8 mouse cellular contexts compared by ENCODE assay signal in the genomic region with DNA sequence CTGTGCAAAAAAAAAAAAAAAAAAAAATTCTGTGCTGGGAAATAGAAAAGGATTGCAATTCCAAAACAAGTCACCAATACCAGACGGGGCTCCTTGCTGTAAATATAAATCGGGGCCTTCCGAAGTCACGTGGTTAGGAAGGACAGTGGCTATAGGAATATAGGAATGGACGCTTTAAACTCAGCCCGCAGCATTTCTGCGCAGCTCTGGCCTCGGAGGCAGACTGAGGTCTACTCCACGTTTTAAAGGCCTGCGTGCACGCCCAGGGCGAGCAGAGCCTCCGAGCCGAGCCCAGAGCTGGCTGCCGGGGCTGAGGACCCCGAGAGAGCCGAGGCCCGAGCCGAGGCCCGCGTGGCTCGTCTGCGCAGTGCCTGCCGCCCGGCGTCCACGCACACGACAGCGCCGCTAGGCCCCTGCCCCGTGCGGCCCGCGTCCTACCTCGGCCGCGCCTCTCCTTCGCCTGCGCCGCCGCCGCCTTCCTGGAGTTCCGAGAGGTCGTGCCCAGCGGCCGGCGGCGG. TPM values are rescaled to one million over a fixed set of nuclear protein-coding genes. Genes with fewer than 3 reads are reported as not detected.
DNase-seq lines count a peak whose midpoint lies in the region; ATAC-seq and TF ChIP-seq lines count a peak whose summit lies in the region.

No protein-coding gene starts in this region.

- in situ Hi-C loops in ES-E14 (cut with MboI; ENCODE audit: low sequenced_read_pairs in 2 of 2, unreplicated experiment in 2 of 2) = no loop called here

- peaks cover 0 to 3% of the 10 kb centered on the region in 2 experiments; a peak in 1 of 4 replicates for H3K4me1 ChIP-seq in ES-E14 (ENCODE audit: control insufficient read depth in 2 of 2, insufficient read depth in 2 of 2, low read length in 2 of 2, poor library complexity in 1 of 2)
- no peaks in the 10 kb centered on the region for H3K4me1 ChIP-seq in embryonic facial prominence, embryonic 11.5 days (ENCODE audit: control insufficient read depth, insufficient read depth, low read length)
- peaks cover 13% of the 10 kb centered on the region for H3K4me1 ChIP-seq in intestine, embryonic 14.5 days (replicated peaks; ENCODE audit: control insufficient read depth, insufficient read depth, low read length)
- peaks cover 12% of the 10 kb centered on the region for H3K4me1 ChIP-seq in midbrain, embryonic 13.5 days (replicated peaks)

- peak overlapping the region; percentile 82 for H3K4me2 ChIP-seq in embryonic facial prominence, embryonic 11.5 days (ENCODE audit: low read depth, low read length)
- peak overlapping the region; percentile 67 for H3K4me2 ChIP-seq in intestine, embryonic 14.5 days (ENCODE audit: low read length)
- peak overlapping the region; percentile 79 for H3K4me2 ChIP-seq in midbrain, embryonic 13.5 days (replicated peaks)

- H3K27ac ChIP-seq in ES-E14 (ENCODE audit: insufficient read depth, low read depth, low read length, poor library complexity, severe bottlenecking) = peak overlapping the region; percentile 76
- peak overlapping the region; percentile 65 for H3K27ac ChIP-seq in embryonic facial prominence, embryonic 11.5 days (replicated peaks; ENCODE audit: low read depth, low read length)
- peak overlapping the region; percentile 94 for H3K27ac ChIP-seq in intestine, embryonic 14.5 days (ENCODE audit: low read depth)
- peak overlapping the region; percentile 89 for H3K27ac ChIP-seq in midbrain, embryonic 13.5 days

- peaks cover 2% of the 10 kb centered on the region; the same call in 1 of the 2 replicates for H3K36me3 ChIP-seq in ES-E14 (ENCODE audit: control insufficient read depth, insufficient read depth, low read length, poor library complexity, severe bottlenecking)
- no peaks in the 10 kb centered on the region for H3K36me3 ChIP-seq in embryonic facial prominence, embryonic 11.5 days (replicated peaks; ENCODE audit: control insufficient read depth, insufficient read depth, low read depth, low read length)
- peaks cover 16% of the 10 kb centered on the region for H3K36me3 ChIP-seq in intestine, embryonic 14.5 days (ENCODE audit: control insufficient read depth, insufficient read depth, low read length)
- peaks cover 2% of the 10 kb centered on the region; the same call in 1 of the 2 replicates for H3K36me3 ChIP-seq in midbrain, embryonic 13.5 days

- ATAC-seq in embryonic facial prominence, embryonic 11.5 days (replicated peaks; ENCODE audit: insufficient number of reproducible peaks, low FRiP score, low TSS enrichment, low read depth) = peak; percentile 82
- peak; percentile 84 for ATAC-seq in intestine, embryonic 14.5 days (replicated peaks; ENCODE audit: low FRiP score, low TSS enrichment, low read depth)
- peak; percentile 87 for ATAC-seq in midbrain, embryonic 13.5 days

- peak; percentile 32 for DNase-seq in kidney, adult 9 months
- no peak for DNase-seq in kidney, postnatal 25 days
- DNase-seq in ES-E14 (ENCODE audit: low read depth, low spot score) = peak; percentile 13
- peak; percentile 66 for DNase-seq in embryonic facial prominence, embryonic 11.5 days (ENCODE audit: low spot score)
- no peak for DNase-seq in intestine, embryonic 14.5 days (ENCODE audit: low spot score)
- DNase-seq in adrenal gland, postnatal 25 days = no peak
- DNase-seq in right cerebral cortex, adult 18-20 months = no peak

- H3K9ac ChIP-seq in ES-E14 (ENCODE audit: insufficient read depth, low read depth, low read length, poor library complexity, severe bottlenecking) = peak overlapping the region; percentile 96
- peak overlapping the region; percentile 82 for H3K9ac ChIP-seq in embryonic facial prominence, embryonic 11.5 days (replicated peaks; ENCODE audit: low read length)
- peak overlapping the region; percentile 88 for H3K9ac ChIP-seq in intestine, embryonic 14.5 days (ENCODE audit: low read length)
- peak overlapping the region; percentile 90 for H3K9ac ChIP-seq in midbrain, embryonic 13.5 days (replicated peaks)

- H3K9me3 ChIP-seq in ES-E14 (ENCODE audit: control insufficient read depth, insufficient read depth, low read depth, low read length) = no peaks in the 10 kb centered on the region
- no peaks in the 10 kb centered on the region for H3K9me3 ChIP-seq in embryonic facial prominence, embryonic 11.5 days (replicated peaks; ENCODE audit: control insufficient read depth, low read length)
- no peaks in the 10 kb centered on the region for H3K9me3 ChIP-seq in intestine, embryonic 14.5 days (ENCODE audit: control insufficient read depth, low read length)
- H3K9me3 ChIP-seq in midbrain, embryonic 13.5 days = no peaks in the 10 kb centered on the region

- WGBS in embryonic facial prominence, embryonic 11.5 days = under 1% methylated on average over 41 of the region's 48 CpGs
- under 1% methylated on average over 31 of the region's 48 CpGs for WGBS in intestine, embryonic 14.5 days
- WGBS in midbrain, embryonic 13.5 days = under 1% methylated on average over 47 of the region's 48 CpGs

- H3K4me3 ChIP-seq in ES-E14 (ENCODE audit: insufficient read depth in 1 of 2, low read depth in 1 of 2, low read length in 2 of 2, poor library complexity in 1 of 2, severe bottlenecking in 1 of 2) = peak overlapping the region; percentile 78 to 93
- peak overlapping the region; percentile 82 for H3K4me3 ChIP-seq in embryonic facial prominence, embryonic 11.5 days (ENCODE audit: low read depth, low read length)
- H3K4me3 ChIP-seq in intestine, embryonic 14.5 days (ENCODE audit: low read depth, low read length) = peak overlapping the region; percentile 60
- peak overlapping the region; percentile 74 for H3K4me3 ChIP-seq in midbrain, embryonic 13.5 days (replicated peaks)

- no peaks in the 10 kb centered on the region for H3K27me3 ChIP-seq in embryonic facial prominence, embryonic 11.5 days (ENCODE audit: control insufficient read depth, insufficient read depth, low read length)
- H3K27me3 ChIP-seq in intestine, embryonic 14.5 days (replicated peaks; ENCODE audit: control insufficient read depth, insufficient read depth, low read length) = no peaks in the 10 kb centered on the region
- H3K27me3 ChIP-seq in midbrain, embryonic 13.5 days = no peaks in the 10 kb centered on the region

TF ChIP-seq in ES-E14, 5 proteins besides CTCF, POLR2A, EP300 and RAD21:
- TF ChIP-seq MAFK (IDR thresholded peaks at IDR 0.05; ENCODE audit: insufficient read depth, low read depth, low read length) (no peak), ZNF384 (IDR thresholded peaks at IDR 0.05; ENCODE audit: low read depth, low read length) (peak; percentile 69; the same call in 1 of the 2 replicates)

RNA-seq across cellular contexts. Expression of a gene that starts 0.7 kb away (rescaled TPM):
- total RNA-seq in ES-E14 (2012; rRNA removed) = 49.9 TPM in 2 replicates
- 46.9 and 53.3 TPM in 2 replicates for polyA plus RNA-seq in embryonic facial prominence, embryonic 11.5 days (2014; fragmentation: Nextera tagmentation; extraction: Ambion mirVana)
- polyA plus RNA-seq in intestine, embryonic 14.5 days (2014; fragmentation: Nextera tagmentation; extraction: Ambion mirVana) = 66.1 and 67.6 TPM in 2 replicates
- polyA plus RNA-seq in midbrain, embryonic 13.5 days (2015; fragmentation: Nextera tagmentation; extraction: Ambion mirVana) = 30.7 and 32.1 TPM in 2 replicates
- 37.7 and 42.6 TPM in 2 replicates for total RNA-seq in adrenal gland, postnatal 25 days (2021)

RNA-seq across cellular contexts. Expression of a gene that starts 49.4 kb away (rescaled TPM):
- total RNA-seq in ES-E14 (2012; rRNA removed) = 0.94 and 1.6 TPM in 2 replicates
- polyA plus RNA-seq in embryonic facial prominence, embryonic 11.5 days (2014; fragmentation: Nextera tagmentation; extraction: Ambion mirVana) = 8.8 and 9.9 TPM in 2 replicates
- polyA plus RNA-seq in intestine, embryonic 14.5 days (2014; fragmentation: Nextera tagmentation; extraction: Ambion mirVana) = 8.4 and 8.7 TPM in 2 replicates
- 40.1 and 40.9 TPM in 2 replicates for polyA plus RNA-seq in midbrain, embryonic 13.5 days (2015; fragmentation: Nextera tagmentation; extraction: Ambion mirVana)
- total RNA-seq in adrenal gland, postnatal 25 days (2021) = 2.1 and 2.3 TPM in 2 replicates

Comparison
In these comparisons a context has a peak if more than half of its experiments do, and no peak if none do; other contexts are left out.
1. DNase-seq: peak in kidney, adult 9 months (single experiment), ES-E14 (single experiment) and embryonic facial prominence, embryonic 11.5 days (single experiment); none in kidney, postnatal 25 days (0 of 2), intestine, embryonic 14.5 days (single experiment), adrenal gland, postnatal 25 days (single experiment) and right cerebral cortex, adult 18-20 months (single experiment).
2. Peak in every context shown above with its lines, with median percentiles within 50 percentile points of each other: H3K27ac ChIP-seq, H3K4me3 ChIP-seq, H3K9ac ChIP-seq, ATAC-seq and H3K4me2 ChIP-seq.